Comparison of ENCODE assay signal across 33 mouse cellular contexts in genomic region chr2:136738260-136738659, GRCm38 (mm10). TPM values are rescaled to one million over a fixed set of nuclear protein-coding genes. Genes with fewer than 3 reads are reported as not detected.
DNase-seq lines count a peak whose midpoint lies in the region; ATAC-seq and TF ChIP-seq lines count a peak whose summit lies in the region.
"Had no signal": no experiment of that assay in that cellular context is flagged by ENCODE, and none has a peak within 500 bp of the region (broad histone marks: within the 10 kb centered on the region; RNA-seq: fewer than 3 reads in every experiment).

No protein-coding gene starts in this region.

- H3K4me1 ChIP-seq in cerebellum, adult 2 months (ENCODE audit: control insufficient read depth, insufficient read depth, low read length) = peaks cover 39% of the 10 kb centered on the region; the same call in 1 of the 2 replicates
- H3K4me1 ChIP-seq: embryonic facial prominence, embryonic 13.5 days; hindbrain, embryonic 12.5 days; intestine, embryonic 15.5 days; limb, embryonic 10.5 days; limb, embryonic 15.5 days; liver, embryonic 13.5 days; megakaryocyte, embryonic 14.5 days; midbrain, embryonic 13.5 days; neural tube, embryonic 13.5 days had no signal

- H3K4me3 ChIP-seq in cerebellum, adult 2 months (replicated peaks; ENCODE audit: insufficient read depth, low read depth, low read length) = no peak overlapping the region
- H3K4me3 ChIP-seq: embryonic facial prominence, embryonic 13.5 days; hindbrain, embryonic 12.5 days; intestine, embryonic 15.5 days; limb, embryonic 10.5 days; limb, embryonic 15.5 days; liver, embryonic 13.5 days; megakaryocyte, embryonic 14.5 days; midbrain, embryonic 13.5 days; neural tube, embryonic 13.5 days had no signal

- H3K27me3 ChIP-seq in cerebellum, adult 2 months (ENCODE audit: control insufficient read depth, insufficient read depth, low read length) = no peaks in the 10 kb centered on the region
- H3K27me3 ChIP-seq: embryonic facial prominence, embryonic 13.5 days; hindbrain, embryonic 12.5 days; intestine, embryonic 15.5 days; limb, embryonic 15.5 days; liver, embryonic 13.5 days; megakaryocyte, embryonic 14.5 days; midbrain, embryonic 13.5 days; neural tube, embryonic 13.5 days had no signal

- ATAC-seq in frontal cortex, adult (ENCODE audit: low TSS enrichment) = 0 out of 2 replicates have a peak, but pooled peaks have one; percentile 15
- ATAC-seq: forebrain, embryonic 16.5 days; hindbrain, postnatal 0 days; intestine, embryonic 15.5 days; lung, postnatal 0 days; midbrain, embryonic 13.5 days; Patski had no signal

- TF ChIP-seq CTCF in cerebellum, adult 2 months (IDR thresholded peaks at IDR 0.05; ENCODE audit: borderline replicate concordance, insufficient read depth, low read depth, low read length) = no peak

- peak overlapping the region; percentile 37 for H3K27ac ChIP-seq in cerebellum, adult 2 months (ENCODE audit: insufficient read depth, low read length)
- H3K27ac ChIP-seq: embryonic facial prominence, embryonic 13.5 days; hindbrain, embryonic 12.5 days; hindbrain, postnatal 0 days; intestine, embryonic 15.5 days; kidney, postnatal 0 days; limb, embryonic 10.5 days; limb, embryonic 15.5 days; liver, embryonic 13.5 days; midbrain, embryonic 13.5 days; neural tube, embryonic 13.5 days had no signal

- DNase-seq in frontal cortex, postnatal 25 days (ENCODE audit: low spot score in 2 of 2) = no peak
- peak; percentile 83 to 91 for DNase-seq in cerebellum, adult 2 months
- peak; percentile 80 to 84 for DNase-seq in cerebellum, postnatal 14 days
- no peak for DNase-seq in Muller cell, postnatal 12 days (ENCODE audit: inconsistent ontology term)
- DNase-seq in T-cell, adult 2 months (ENCODE audit: low spot score) = no peak
- no peak for DNase-seq in heart, adult 9 months (ENCODE audit: low spot score in 2 of 2)
- DNase-seq: adrenal gland, adult 2 months; adrenal gland, postnatal 36 days; gastrocnemius, postnatal 14 days; heart, adult 11 months; heart, postnatal 36 days; kidney, adult 8-10 months; kidney, postnatal 4 days; liver, embryonic 13.5 days; lung, adult 18-20 months; lung, postnatal 4 days; right cerebral cortex, postnatal 14 days; thymus, postnatal 25 days had no signal

- 11% methylated on average over 2 of the region's 2 CpGs for WGBS in cerebellum, adult 2 months

- no peak for TF ChIP-seq POLR2A in cerebellum, adult 2 months (IDR thresholded peaks at IDR 0.05; ENCODE audit: borderline replicate concordance, insufficient read depth, low read length)

RNA-seq across cellular contexts. Expression of gene Snap25, which starts 25.0 kb away (rescaled TPM):
- 2,833 and 3,013 TPM in 2 replicates for polyA plus RNA-seq in cerebellum, adult 2 months (2012; rRNA removed)
- polyA plus RNA-seq: G1E, Patski had no signal

Comparison
In these comparisons a context has a peak if more than half of its experiments do, and no peak if none do; other contexts are left out.
1. DNase-seq: peak in cerebellum, adult 2 months (2 of 2) and cerebellum, postnatal 14 days (2 of 2); none in frontal cortex, postnatal 25 days (0 of 2), Muller cell, postnatal 12 days (single experiment), T-cell, adult 2 months (single experiment) and heart, adult 9 months (0 of 2).